Mouse (Mus musculus): Measurements from ENCODE around the gene Atp6ap1.

DNA sequence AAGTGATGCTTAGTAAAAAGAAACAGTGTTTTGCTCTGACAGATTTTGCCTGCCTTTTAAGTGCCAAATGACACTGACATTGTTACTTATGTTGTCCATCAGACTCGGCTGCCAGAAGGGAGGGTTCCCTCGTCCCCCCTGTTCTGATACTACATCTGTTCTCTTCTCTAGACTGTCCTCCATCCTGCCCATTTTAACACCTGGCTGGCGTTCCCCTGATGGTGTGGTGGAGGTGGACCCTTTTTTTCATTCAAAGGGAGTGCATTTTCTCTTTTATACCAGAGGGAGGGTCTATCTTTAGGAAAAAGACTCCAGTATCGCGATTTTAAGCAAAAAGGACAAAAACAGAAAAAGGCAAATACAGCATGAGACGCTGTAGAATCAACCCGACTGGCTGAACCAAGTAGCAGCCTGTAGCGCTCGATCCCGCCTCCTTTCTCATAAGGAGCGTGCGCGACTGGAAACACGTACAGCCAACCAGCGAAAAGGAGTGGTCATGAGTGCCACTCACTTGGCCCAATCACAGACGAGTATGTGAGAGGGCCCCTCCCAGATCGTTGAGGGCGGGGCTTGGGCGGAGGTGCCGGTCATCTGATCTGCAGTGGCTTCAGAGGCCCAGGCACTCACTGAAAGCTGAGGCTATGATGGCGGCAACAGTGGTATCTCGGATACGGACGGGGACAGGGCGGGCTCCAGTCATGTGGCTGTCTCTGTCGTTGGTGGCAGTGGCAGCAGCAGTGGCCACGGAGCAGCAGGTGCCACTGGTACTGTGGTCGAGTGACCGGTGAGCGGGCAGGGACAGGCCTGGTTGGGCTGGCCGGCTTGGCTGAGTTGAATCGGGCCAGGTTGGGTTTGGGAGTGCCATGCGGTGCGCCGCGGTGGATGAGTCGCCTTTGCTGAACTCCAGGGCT lies at the start of gene Atp6ap1:
- TF ChIP-seq GATA1 (IDR thresholded peaks at IDR 0.05; ENCODE audit: borderline replicate concordance, low read length) (no peak), CTCF (IDR thresholded peaks at IDR 0.05; ENCODE audit: low read depth, low read length) (no peak), TAL1 (conservative IDR thresholded peaks at IDR 0.05; ENCODE audit: low read depth, low read length) (no peak), POLR2AphosphoS5 (IDR thresholded peaks at IDR 0.05; ENCODE audit: insufficient replicate concordance, low read depth, low read length) (no peak)

Data from G1E (cell line).